Mouse (Mus musculus) cerebellum, adult 9-10 months (tissue): ENCODE measurements at regions not wholly inside any gene's neighbourhood (a gene's known extent, or its start where the extent isn't known, plus 50 kb on each side); places are given as distances from the start of the nearest gene placed in this dataset.

Experiments used
- DNase-seq: peaks from one replicate; pipeline ENCODE4 v3.0.0; 2022

DNA sequence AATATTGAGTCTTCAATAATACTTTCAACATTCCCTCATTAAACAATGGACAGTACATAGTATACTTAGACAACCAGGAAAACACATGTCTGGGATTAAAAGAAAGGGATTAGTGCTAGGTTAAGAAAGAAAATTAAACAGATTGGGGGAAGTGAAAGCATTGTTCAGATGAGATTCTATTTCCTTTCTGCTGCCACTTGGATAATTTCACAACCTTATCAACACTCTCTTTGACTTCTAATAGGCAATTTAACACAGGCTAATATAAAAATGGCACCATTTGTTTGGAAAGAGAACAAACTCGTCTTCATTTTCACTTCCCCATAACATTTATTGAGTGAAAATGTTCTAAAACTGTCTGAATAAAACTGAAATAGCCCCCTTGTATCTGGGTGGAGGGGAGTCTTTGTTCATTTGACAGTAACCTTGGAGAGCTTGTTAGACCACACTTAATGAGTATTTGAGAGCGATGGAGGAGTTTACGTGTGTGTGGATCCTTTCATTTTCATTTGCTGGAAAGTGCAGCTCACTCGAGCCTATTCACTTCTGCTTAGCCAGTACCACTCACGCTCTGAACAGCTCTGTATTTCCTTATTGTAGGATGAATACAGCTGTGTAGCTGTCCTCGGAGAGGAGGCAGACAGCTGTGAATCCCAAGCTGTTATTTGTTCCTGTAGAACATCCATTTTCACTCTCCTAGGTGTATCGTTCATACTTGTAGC, 366.7 kb downstream of the Kctd12 start:
- DNase-seq, result no peak

DNA sequence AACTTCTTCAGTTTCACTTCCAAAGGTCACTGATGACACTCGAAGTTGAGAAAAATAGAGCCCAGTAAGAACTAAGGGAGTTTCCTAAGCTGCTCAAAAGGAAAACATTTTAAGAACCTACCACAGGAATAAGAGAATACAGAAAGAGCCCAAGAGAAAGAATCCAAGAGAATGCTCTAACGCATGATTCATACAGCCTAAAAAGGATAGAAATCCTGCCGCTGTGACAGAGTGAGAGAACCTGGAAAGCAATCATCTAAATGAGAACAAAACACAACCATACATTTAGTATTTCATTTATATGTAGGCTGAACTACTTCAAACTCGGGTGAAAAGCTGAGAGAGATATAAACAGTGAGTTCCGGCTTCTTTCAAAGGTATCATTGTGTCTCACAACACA, 376.4 kb downstream of the Kctd12 start:
- no peak for DNase-seq

DNA sequence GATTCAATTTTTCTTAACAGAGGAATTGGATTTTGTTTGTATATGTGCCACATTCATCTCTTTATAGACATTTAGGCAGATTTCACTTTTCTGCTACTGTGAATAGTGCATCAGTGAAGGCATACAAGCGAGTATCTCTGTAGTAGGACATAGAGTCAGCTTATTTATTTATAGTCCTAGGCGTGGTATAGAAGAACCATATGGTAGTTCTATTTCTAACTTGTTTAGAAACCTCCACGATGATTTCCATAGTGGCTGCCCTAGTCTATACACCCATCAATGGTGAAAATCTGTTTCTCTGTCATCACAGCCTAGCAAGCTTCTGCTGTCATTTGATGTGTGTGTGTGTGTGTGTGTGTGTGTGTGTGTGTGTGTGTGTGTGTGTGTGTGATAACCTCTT, 387.6 kb downstream of the Kctd12 start:
- no peak for DNase-seq

DNA sequence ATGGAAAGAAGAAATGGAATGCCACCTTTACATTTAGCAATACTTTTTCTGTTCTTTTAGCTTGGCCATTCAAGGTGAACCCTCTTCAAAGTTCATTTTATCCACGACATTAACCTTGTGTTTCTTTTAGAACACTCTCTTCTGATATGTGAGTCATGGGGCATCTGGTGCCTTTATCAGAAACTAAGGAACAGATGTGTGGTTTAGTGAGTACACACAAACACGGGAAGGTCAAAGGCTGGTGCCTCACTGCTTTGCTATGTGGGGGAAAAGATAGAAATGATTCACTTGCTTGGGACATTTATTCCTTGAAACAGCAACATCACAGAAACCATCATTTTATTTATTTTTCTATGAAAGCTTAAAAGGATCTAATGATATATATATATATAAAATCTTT, 428.7 kb downstream of the Kctd12 start:
- DNase-seq, result no peak

DNA sequence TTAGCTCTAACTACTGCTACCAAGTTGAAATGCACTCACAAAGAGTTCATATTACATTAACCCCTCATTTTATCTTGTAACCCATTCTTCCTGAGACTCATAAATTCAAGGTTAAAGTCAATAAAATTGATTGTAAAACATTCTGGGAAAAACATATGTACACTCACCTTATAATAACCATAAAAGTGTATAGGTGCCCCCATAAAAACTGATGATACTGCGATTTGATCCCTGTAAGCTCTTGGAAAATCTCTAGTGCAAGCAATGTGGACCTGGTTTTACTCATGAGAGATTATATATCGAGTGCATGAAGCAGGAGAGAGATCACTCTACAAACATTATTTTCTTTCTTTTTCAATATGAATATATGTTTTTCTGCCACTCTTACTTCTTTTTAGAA, 429.8 kb downstream of the Kctd12 start:
- no peak for DNase-seq

DNA sequence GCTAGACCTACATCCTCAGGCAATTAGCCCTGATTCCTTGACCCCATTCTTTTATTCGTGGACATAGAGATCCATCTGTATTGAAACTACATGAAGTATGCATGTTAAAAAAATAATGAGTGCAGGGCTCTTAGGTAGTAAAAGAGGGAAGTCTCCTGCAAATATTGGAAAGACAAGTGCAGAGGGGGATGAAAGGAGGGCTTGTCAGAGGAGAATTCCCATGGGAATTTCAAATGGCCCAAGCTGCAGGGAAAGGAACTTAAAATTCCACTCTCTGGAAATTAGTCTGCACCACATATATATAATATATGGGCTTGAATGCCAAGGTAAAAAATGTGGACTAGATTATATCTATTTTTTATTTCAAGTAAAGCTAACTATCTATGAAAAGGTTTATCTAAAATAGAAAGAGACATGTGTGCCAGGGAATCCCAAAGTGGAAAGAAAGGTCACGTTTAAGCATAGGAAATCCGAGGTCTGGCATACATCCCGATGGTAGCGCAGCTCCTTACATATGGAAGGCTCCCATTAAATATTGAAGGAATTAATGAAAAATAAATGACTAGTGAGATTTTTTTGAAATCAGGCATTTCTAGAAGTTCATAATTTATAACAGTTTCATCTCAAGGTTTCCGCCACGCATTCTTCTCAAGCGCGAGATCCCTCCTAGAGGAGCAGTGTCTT, 457.4 kb downstream of the Kctd12 start:
- DNase-seq, result no peak

DNA sequence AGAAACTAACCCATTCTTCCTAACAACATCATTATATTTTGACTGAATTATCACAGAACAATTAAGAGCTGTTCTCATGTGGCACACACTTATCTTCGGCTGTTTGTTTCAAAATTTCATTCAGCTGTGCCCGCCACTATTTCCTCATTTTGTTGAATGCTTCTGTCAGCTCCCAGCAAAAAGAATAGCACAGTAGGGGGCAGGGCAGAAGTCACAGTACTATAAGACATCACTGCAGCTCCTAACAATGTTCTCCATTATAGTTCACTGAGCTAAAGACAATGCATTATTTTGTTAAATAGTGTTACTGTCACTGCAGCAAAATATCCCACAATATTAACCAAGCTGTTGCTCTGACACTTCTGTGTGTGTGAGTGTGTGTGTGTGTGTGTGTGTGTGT, 465.7 kb downstream of the Kctd12 start:
- no peak for DNase-seq

DNA sequence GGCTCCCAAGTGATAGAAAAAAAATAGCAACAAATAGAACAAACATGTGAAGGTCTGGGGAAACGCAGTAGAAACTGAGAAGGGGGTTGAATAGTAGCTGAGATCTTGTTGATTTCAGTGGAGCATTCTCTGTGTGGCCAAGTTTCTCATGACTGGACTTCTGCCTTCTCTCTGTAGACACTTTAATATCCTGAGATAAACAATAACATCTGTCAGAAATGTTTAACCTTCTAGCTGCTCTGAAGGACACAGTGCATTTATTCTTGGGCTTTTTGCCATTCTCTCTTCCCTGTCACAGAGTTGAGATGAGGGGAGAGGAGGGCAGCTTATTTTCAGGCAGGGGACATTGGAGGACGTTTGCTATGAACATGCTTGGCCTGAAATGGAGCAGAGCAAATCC, 467.9 kb downstream of the Kctd12 start:
- DNase-seq, result no peak

DNA sequence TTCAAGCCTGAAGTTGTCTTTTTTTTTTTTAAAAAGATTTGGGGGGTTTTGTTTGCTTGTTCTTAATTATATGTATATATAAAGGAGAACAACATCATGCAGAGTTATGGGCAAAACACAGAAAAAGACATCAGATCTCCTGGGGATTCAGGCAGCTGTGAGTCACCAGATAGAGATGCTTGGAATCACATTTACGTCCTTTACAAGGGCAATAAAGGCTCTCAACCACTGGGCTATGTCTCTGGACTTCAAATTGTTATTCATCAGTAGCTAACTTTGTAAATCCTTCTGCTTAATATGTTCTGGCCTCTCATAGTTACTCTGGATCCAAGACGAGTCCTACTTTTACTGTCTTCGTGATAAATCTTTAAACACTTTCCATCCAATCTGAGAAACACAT, 469.8 kb downstream of the Kctd12 start:
- DNase-seq, result no peak

DNA sequence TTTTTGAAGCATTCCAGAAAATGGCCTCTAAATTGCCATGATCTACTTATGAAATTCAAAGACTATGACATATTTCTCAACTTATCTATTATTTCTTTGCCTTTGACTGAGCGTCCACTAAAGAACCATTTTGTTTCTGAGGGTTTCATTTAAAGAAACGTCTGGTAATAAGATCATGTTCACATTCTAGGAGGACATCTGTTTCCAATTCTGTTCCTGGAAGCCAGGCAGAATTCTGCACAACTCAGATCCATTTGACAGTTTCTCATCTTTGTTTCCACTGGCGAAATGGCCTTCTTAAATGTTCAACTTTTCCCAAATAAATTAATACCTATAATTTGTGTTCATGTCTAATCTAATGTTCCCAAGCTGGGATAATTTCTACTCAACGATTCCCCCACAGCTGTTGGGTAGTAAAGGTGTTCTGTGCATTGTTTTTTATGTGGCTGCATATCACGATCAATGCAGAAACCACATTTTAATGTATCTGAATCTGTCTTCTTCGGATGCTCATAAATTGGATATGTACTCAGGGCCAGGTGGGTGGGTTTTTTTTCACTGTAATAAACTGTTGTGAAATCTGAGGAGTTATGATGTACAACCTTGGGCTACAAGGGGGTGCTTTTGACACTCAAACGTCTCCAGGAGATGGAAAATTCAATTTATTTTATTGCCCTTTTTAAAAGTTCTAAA, 470.6 kb downstream of the Kctd12 start:
- no peak for DNase-seq

DNA sequence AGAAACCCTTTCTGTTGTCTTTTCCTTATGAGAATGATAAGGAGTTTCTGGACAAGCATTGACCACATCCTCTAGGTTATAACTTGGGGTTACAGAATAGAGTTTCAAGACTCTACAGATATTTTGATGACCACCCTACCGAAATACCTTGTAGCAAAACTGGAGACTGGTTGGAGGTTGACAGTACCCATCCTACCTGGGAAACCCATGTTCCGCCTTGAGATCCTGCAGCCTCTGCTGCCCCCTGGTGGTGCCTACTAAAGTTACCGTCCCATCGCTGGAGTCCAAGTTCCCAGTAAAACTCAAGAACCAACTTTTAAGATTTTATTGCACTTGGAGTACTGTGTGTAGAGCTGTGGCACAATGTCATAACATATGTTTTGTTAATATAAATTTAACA, 472.1 kb downstream of the Kctd12 start:
- peak; percentile 45 for DNase-seq

DNA sequence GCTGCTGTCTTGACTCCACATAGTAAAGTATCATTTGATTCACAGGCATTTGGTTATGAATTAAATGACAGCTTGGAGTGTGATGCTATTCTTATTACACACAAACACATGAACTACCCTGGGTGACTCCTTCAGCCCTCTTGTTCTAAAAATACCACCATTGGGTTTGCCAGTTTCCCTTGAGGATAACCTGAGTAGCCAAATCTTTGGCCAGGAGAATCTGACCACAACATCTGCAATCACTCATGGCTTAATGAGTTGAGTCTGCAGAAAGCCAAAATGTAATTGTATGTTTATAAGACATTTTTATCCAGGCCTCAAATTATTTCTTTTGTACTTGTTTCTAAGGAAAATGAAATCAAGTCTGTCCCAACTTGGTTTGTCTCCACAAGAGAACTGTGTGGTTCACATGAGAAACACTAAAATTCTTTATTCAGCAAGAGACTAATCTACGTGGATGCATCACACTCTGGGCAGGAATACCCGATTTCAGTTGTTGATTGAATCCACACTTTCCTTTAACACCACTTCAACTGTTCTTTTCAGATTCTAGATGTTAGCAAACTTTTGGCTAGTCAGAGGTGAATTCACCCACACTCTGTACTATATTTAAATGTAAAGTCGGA, 476.6 kb downstream of the Kctd12 start:
- DNase-seq, result no peak

DNA sequence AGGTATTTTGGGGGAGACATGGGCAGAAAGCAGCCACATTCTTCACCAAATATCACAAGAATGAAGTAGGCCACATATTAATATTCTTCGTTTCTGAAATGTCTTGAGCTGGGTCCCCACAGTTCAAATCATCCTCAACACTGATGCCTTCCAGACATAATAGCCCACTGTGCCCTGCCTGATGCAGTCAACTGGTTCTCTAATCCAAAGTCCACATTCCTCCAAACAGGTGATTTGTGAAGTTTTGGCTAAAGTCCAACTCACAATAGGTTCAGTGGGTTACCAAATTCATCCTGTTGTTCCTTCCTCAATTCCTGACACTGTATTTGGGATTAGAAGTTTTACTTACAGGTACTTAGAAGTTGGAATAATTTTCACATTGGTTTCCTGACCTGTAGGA, 485.3 kb downstream of the Kctd12 start:
- no peak for DNase-seq

DNA sequence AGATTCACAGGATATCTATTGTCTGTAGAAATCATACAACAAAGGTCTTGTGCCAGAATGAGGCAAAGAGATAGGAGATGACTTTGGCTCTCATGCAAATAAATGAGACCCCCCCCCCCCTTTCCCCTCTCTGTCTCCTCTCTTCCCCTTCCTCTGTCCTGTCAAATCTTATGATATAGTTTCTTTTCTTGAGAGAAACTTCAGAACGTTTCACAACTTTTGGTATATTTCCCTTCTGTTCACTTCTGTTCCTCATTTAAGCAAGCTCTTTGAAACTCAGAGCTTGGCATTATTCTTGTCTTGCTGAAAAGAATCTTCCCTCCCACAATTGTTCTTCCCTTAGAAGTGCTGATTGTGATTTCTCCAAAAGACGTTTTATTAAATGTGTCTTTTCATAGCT, 490.1 kb downstream of the Kctd12 start:
- no peak for DNase-seq

DNA sequence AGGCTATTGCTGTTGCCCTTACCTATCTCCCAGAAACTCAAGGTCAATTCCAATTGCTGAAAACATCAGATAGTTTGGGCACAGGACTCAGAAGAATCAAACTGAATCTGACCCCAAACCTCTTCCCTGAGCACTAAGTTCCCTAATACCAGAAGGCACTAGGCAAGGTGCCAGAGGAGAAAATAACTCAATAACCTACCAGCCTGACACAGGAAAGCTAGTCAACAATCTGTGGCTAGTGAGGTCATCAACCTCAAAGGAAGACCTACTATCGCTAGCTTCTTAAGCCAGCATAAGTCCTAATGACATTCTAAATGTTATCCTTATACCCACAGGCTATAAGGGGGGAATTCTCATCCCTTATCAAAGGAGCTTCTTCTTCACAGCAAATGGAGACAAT, 491.2 kb downstream of the Kctd12 start:
- no peak for DNase-seq

DNA sequence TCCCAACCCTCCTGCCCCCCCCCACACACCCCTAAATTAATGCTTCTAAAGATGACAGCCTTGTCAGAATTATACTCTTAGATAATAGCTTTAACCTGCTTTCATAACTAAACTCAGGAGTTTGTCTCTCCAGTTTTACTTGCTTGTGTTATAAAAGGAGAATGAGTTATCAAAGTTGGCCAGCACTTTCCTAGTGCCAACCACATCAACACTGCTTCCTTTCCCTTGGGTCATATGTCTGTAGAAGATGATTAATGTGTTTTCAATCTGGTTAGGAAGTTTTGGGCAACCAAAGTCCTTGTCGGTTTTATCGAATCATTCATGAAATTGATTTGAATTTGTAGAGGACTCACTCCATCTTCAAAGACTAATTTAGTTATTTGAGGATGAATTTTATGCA, 505.3 kb downstream of the Kctd12 start:
- DNase-seq, result no peak

DNA sequence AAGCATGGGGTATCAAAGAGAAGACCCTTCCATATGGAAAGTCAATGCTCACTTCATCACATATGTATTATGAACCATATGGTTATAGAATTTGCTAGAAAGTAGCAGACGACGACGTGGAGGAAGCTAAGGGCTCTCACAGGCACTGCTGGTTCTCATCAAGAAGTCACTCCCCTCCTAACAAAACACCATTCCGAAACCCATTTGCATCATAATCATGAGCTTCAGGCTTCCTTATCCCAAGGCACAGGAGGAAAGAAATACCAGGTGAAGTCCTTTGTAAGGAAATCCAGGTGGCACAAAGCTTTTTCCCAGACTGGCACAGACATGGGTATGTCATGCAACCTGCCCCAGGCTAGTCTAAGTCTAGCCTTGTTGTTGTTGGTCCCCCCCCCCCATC, 513.1 kb downstream of the Kctd12 start:
- DNase-seq, result no peak

DNA sequence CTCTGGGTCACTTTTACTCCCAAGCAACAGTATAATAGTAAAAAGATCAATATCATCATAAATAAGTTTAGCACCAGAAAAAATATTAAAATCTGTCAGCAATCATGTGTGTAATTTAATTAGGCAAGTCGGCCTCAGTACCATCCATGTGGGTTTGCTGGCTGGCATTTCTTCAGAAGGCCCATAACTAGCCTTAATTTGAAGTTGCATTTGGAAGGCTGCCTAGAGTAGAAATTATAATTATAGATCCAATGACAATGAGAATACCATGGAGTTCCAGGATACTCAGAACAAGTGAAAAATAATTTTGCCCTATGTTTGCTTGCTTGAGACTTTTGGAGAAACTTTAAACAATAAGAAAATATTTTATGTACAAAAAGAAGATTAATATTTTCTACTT, 521.4 kb downstream of the Kctd12 start:
- DNase-seq, result no peak

DNA sequence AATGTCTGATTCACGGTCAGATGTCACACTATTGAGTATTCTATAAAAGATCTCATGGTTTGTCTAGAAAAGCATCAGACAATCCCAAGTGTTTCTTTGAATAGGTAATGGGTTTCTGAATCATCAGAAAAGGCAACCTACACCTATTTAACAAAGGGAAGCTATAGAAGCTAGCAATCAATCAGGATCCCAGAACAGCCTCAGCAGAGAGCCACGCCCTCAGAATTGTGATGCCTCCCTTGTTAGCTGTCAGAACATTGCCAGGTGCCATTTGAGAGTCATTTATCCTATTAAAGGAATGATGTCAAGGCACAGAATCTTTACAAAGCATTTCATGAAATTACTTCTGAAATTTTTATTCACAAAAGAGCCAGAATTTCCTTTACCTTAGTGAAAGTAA, 542.7 kb downstream of the Kctd12 start:
- DNase-seq, result no peak

DNA sequence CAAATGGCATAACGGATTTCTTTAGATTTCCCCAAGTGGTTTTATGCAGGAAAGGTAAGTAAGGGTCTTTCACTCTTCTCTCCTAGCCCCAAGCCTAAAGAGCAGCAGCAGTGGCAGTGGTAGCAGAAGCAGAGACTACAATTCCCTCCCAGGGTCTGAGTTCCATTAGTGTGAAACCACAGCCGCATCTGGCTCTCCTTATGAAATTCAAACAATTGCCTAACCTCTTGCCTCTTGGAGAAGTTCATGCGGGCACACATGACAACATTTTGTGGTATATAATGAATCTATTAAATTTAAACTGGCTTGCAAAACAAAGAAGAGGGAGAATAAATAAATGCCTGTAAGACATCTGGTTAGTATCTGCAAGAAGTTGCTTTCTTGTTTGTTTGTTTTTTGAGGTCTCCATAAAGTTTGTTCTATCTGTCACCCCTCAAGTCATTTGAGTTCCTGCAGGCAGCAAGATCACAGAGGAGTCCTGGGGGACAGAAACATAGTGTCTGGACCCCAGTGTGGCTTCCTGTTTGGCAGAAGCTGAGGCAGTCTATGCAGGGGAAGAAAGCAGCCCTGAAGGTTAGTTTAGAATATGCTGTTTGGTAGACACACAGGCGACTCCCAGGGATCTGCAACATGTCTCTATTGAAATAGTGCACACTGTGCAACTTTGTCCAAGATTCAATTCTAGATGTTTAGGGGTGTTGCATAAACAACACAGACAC, 578.9 kb downstream of the Kctd12 start:
- DNase-seq, result no peak

DNA sequence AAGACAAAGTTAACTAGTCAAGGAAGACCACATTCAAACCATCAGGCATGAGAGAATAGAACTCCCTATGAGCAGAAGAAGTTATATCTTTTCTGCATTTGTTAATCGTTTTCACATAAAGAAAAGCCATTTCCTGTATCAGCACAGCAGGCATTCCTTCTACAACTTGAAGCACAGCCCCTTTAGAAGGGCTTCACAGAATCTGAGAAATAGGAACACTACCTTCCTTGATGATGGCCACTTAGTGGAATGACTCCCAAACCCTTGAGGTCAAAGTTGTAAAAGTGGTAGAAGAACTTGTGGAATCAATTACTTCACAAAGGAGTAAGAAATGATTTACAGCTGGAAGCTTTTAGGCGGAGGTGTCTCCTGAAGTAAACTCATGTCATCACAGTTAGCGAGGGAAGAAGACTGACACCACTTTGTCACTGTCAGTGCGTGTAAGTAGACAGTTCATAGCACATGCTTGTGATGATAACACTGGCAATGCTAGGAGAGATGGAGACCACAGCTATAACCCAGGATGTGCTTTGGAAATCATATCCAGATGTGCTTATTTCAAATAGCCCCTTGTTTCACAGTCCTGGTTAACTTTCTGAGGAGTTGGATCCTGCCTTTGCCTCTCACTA, 580.3 kb downstream of the Kctd12 start:
- DNase-seq, result no peak

DNA sequence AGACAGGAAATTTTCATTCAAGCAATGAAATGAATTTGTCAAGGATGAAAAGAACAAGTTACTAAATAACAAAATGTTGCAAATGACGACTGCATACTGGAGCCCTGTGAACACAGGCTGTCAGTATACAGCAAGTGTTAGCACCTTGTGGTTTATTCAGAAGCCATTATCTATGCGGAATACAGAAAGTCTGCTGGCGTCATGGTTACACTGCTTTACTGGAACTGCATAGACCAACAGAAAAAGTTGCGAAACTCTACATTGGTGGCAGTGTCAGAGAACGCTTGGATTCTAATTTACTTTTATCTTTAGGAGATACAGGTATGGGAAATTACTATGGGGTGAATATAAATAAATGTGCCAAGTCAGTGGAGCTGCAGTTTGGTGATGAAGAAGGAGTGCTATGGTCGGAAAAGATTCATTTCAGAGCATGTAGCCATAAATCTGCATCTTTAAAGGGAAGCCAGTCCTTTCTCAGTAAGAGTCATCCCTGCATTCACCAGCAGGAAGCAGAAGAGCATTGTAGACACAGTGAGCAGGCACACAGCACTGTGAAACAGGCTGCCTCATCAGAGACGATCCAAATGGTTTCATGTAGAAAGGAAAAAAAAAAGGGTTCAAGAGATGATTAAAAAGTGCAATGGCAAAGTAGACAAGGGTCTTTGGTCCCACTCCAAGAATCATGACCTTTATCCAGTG, 586.3 kb downstream of the Kctd12 start:
- DNase-seq, result no peak
